Mouse (Mus musculus) layer of hippocampus, adult 8-10 months (tissue): ENCODE data around the gene Tmem258. TPM values are rescaled to one million over a fixed set of nuclear protein-coding genes. Genes with fewer than 3 reads are reported as not detected.

Source experiments
- microRNA-seq, 2 experiments: library from miRNA; unstranded; fragments of <30 nt; microRNA quantifications; one replicate each; pipeline ENCODE4 v1.2.0; 2022
- total RNA-seq, 4 experiments: library from RNA; stranded (reverse); gene quantifications; 2 replicates each; pipeline ENCODE4 v1.2.4; 2022

The Tmem258 gene
- total RNA-seq, 4 experiments from 2014 or later: 73.3 to 92.9 (median 81.3) TPM

Small RNAs within 50 kb of the gene (microRNA-seq; reads per million reads assigned to microRNA genes)
- 0 to 0.25 reads per million in 2 experiments for gene Mir6993

Other genes with a start within 250 kb of the Tmem258 start
- gene Fth1, start 223.4 kb upstream of the Tmem258 start, total RNA-seq: 1,000 to 10,000 TPM; 3,051 to 4,196 (median 3,526) TPM
- 1 to 10 TPM in 2 of 4 experiments, under 1 TPM in 2; 0.76 to 2.1 (median 1.1) TPM for gene Best1, start 202.4 kb upstream of the Tmem258 start, total RNA-seq
- 10 to 100 TPM in 3 of 4 experiments, 1 to 10 TPM in 1; 9.4 to 20.4 (median 14.0) TPM for gene Rab3il1, start 202.3 kb upstream of the Tmem258 start, total RNA-seq
- gene Fads3, start 162.4 kb upstream of the Tmem258 start, total RNA-seq: 10 to 100 TPM; 23.6 to 33.3 (median 25.8) TPM
- 100 to 1,000 TPM; 152 to 168 (median 162) TPM for gene Fads2, start 102.3 kb upstream of the Tmem258 start, total RNA-seq
- gene Fads1, start 21.1 kb upstream of the Tmem258 start, total RNA-seq: 100 to 1,000 TPM; 188 to 213 (median 199) TPM
- gene Fen1, start 155 bp downstream of the Tmem258 start, total RNA-seq: 10 to 100 TPM in 2 of 4 experiments, 1 to 10 TPM in 2; 8.9 to 12.2 (median 9.9) TPM
- gene Myrf, start 36.7 kb downstream of the Tmem258 start, total RNA-seq: 10 to 100 TPM; 31.6 to 37.2 (median 36.7) TPM
- 100 to 1,000 TPM in 3 of 4 experiments, 10 to 100 TPM in 1; 94.1 to 109 (median 104) TPM for gene Dagla, start 100.9 kb downstream of the Tmem258 start, total RNA-seq
- 100 to 1,000 TPM; 241 to 317 (median 281) TPM for gene Syt7, start 185.1 kb downstream of the Tmem258 start, total RNA-seq